Mouse (Mus musculus) liver, embryonic 14.5 days (tissue): Measurements from ENCODE around the gene Aldh1l2. TPM values are rescaled to one million over a fixed set of nuclear protein-coding genes. Genes with fewer than 3 reads are reported as not detected.

Experiments
- ATAC-seq: fragments of 200-750 bp; cut with Nextera tagmentation; 2 replicates; pipeline ENCODE4 v1.8.0; 2017; ENCODE audit warnings: moderate number of reproducible peaks, mild to moderate bottlenecking, moderate library complexity; ENCODE audit not compliant: insufficient read depth
- DNase-seq, 3 experiments: peaks; one replicate each; pipeline ENCODE4 v3.0.0-alpha.2; 2012 to 2013; ENCODE audit warnings: low read depth in 3 of 3, low spot score in 3 of 3
- H3K27ac ChIP-seq: fragments of 300-500 bp; sonication (generic); 2 replicates; pipeline ENCODE4 v1.5.1; 2014; ENCODE audit warnings: moderate library complexity, mild to moderate bottlenecking, control low read depth, inconsistent platforms
- H3K27me3 ChIP-seq: fragments of 300-500 bp; sonication (generic); 2 replicates; pipeline ENCODE4 v1.6.1; 2014; ENCODE audit warnings: mild to moderate bottlenecking, low read length, moderate library complexity; ENCODE audit not compliant: control insufficient read depth, insufficient read depth
- H3K36me3 ChIP-seq: fragments of 300-500 bp; sonication (generic); replicated peaks from 2 replicates; pipeline ENCODE4 v1.6.1; 2014; ENCODE audit warnings: low read depth; ENCODE audit not compliant: control insufficient read depth, insufficient read depth
- H3K4me1 ChIP-seq, 2 experiments: fragments of 200-500 bp in 1 of 2; fragments of 300-500 bp in 1 of 2; sonication (generic) in 1 of 2; replicated peaks; 2 replicates each; pipeline ENCODE4 v1.6.1; 2012 to 2014; ENCODE audit warnings: antibody characterized with exemption in 1 of 2, inconsistent platforms in 1 of 2, low read length in 1 of 2; ENCODE audit not compliant: control insufficient read depth in 2 of 2, insufficient read depth in 2 of 2
- H3K4me2 ChIP-seq: fragments of 300-500 bp; sonication (generic); 2 replicates; pipeline ENCODE4 v1.6.1; 2014; ENCODE audit warnings: low read depth, mild to moderate bottlenecking, control low read depth, moderate library complexity
- H3K4me3 ChIP-seq, 2 experiments: fragments of 200-500 bp in 1 of 2; fragments of 300-500 bp in 1 of 2; sonication (generic) in 1 of 2; 2 replicates each; pipeline ENCODE4 v1.5.1; 2012 to 2014; ENCODE audit warnings: low read depth in 2 of 2, low read length in 2 of 2, mild to moderate bottlenecking in 2 of 2, control low read depth in 1 of 2, inconsistent platforms in 1 of 2, moderate library complexity in 1 of 2; ENCODE audit not compliant: insufficient read depth in 1 of 2
- H3K9ac ChIP-seq: fragments of 300-500 bp; sonication (generic); replicated peaks from 2 replicates; pipeline ENCODE4 v1.6.1; 2014; ENCODE audit warnings: mild to moderate bottlenecking, control low read depth, moderate library complexity
- H3K9me3 ChIP-seq: fragments of 300-500 bp; sonication (generic); 2 replicates; pipeline ENCODE4 v1.6.1; 2016; ENCODE audit warnings: low read length, mixed read lengths; ENCODE audit not compliant: control insufficient read depth
- CTCF ChIP-seq: IDR thresholded peaks from 2 replicates; pipeline ENCODE4 v1.5.1; 2016; ENCODE audit warnings: antibody characterized with exemption, low read depth, control low read depth
- EP300 ChIP-seq: IDR thresholded peaks from 2 replicates; pipeline ENCODE4 v1.6.1; 2016; ENCODE audit warnings: antibody characterized with exemption, low read depth
- WGBS: fragments of 180-500 bp; shearing (Covaris S2); extraction: QIAGEN DNeasy Blood & Tissue Kit; methylation state at CpG from one replicate; pipeline ENCODE4 v1.1.7; 2014; ENCODE audit not compliant: insufficient replicate concordance; 5-methylcytosine and 5-hydroxymethylcytosine counted together
- polyA plus RNA-seq, 2 experiments: library from polyadenylated mRNA; depleted of rRNA in 1 of 2; stranded (reverse) in 1 of 2; unstranded in 1 of 2; fragments of >200 nt; fragmentation: Nextera tagmentation in 1 of 2; extraction: Ambion mirVana in 1 of 2; gene quantifications; 2 replicates each; pipeline versions ENCODE4 v1.2.1 to v1.2.3; 2012 to 2014

Aldh1l2 gene
- polyA plus RNA-seq, 2 experiments = 0.06 to 0.16 TPM

- Histone ChIP-seq H3K36me3 (no peaks in the 10 kb centered on the region), H3K4me1 (no peaks in the 10 kb centered on the region), H3K9ac (no peak overlapping the region), H3K27me3 (no peaks in the 10 kb centered on the region), H3K27ac (no peak overlapping the region), H3K4me2 (no peak overlapping the region), H3K9me3 (no peaks in the 10 kb centered on the region; the same call in 1 of the 2 replicates), H3K4me3 (no peak overlapping the region)
- 75% methylated on average over 13 of the region's 13 CpGs for WGBS
- DNase-seq (no peak), ATAC-seq (no peak)
- TF ChIP-seq CTCF = no peak
- no peak for TF ChIP-seq EP300
These were observed 58.7 kb downstream of the Aldh1l2 start for GRCm38 (mm10) chr10:83475226-83475625.

GRCm38 (mm10) chr10:83457531-83457930, 76.4 kb downstream of the Aldh1l2 start:
- H3K9ac ChIP-seq = no peak overlapping the region

GRCm38 (mm10) chr10:83448582-83448981, 85.4 kb downstream of the Aldh1l2 start:
- no peak for ATAC-seq
- Histone ChIP-seq H3K9ac (no peak overlapping the region), H3K36me3 (no peaks in the 10 kb centered on the region), H3K27me3 (no peaks in the 10 kb centered on the region), H3K4me1 (no peaks in the 10 kb centered on the region), H3K4me3 (no peak overlapping the region), H3K27ac (no peak overlapping the region), H3K4me2 (no peak overlapping the region), H3K9me3 (no peaks in the 10 kb centered on the region; the same call in none of the 2 replicates)
- TF ChIP-seq CTCF = no peak
- TF ChIP-seq EP300 = no peak
- DNase-seq = no peak
- WGBS = 57% methylated on average over 7 of the region's 7 CpGs

More at GRCm38 (mm10) chr10:83457531-83457930, 76.4 kb downstream of the Aldh1l2 start:
- Histone ChIP-seq H3K4me3 (no peak overlapping the region), H3K4me1 (no peaks in the 10 kb centered on the region), H3K27ac (no peak overlapping the region), H3K27me3 (no peaks in the 10 kb centered on the region), H3K36me3 (no peaks in the 10 kb centered on the region), H3K4me2 (no peak overlapping the region), H3K9me3 (no peaks in the 10 kb centered on the region; the same call in 1 of the 2 replicates)
- DNase-seq (no peak), ATAC-seq (no peak)
- 59% methylated on average over 3 of the region's 3 CpGs for WGBS
- TF ChIP-seq CTCF (no peak), EP300 (no peak)

Other genes starting within 250 kb of the Aldh1l2 start
- gene Slc41a2, start 196.3 kb downstream of the Aldh1l2 start, polyA plus RNA-seq (2012; rRNA removed) = 0.03 and 0.06 TPM in 2 replicates
- 0.04 and 0.14 TPM in 2 replicates for gene Slc41a2, start 196.3 kb downstream of the Aldh1l2 start, polyA plus RNA-seq (2014; fragmentation: Nextera tagmentation; extraction: Ambion mirVana)
- 0.16 and 0.19 TPM in 2 replicates for gene D10Wsu102e, start 173.9 kb downstream of the Aldh1l2 start, polyA plus RNA-seq (2012; rRNA removed)
- 0.20 TPM in 2 replicates for gene D10Wsu102e, start 173.9 kb downstream of the Aldh1l2 start, polyA plus RNA-seq (2014; fragmentation: Nextera tagmentation; extraction: Ambion mirVana)
- gene Washc4, start 9.6 kb upstream of the Aldh1l2 start, polyA plus RNA-seq (2012; rRNA removed) = 1.8 and 2.7 TPM in 2 replicates
- gene Washc4, start 9.6 kb upstream of the Aldh1l2 start, polyA plus RNA-seq (2014; fragmentation: Nextera tagmentation; extraction: Ambion mirVana) = 9.6 TPM in 2 replicates
- gene Appl2, start 114.6 kb upstream of the Aldh1l2 start, polyA plus RNA-seq (2012; rRNA removed) = 4.6 and 6.9 TPM in 2 replicates
- 5.4 and 8.7 TPM in 2 replicates for gene Appl2, start 114.6 kb upstream of the Aldh1l2 start, polyA plus RNA-seq (2014; fragmentation: Nextera tagmentation; extraction: Ambion mirVana)
- 0.61 and 0.63 TPM in 2 replicates for gene 1500009L16Rik, start 188.7 kb upstream of the Aldh1l2 start, polyA plus RNA-seq (2012; rRNA removed)
- 1.2 and 2.1 TPM in 2 replicates for gene 1500009L16Rik, start 188.7 kb upstream of the Aldh1l2 start, polyA plus RNA-seq (2014; fragmentation: Nextera tagmentation; extraction: Ambion mirVana)